Comparison of ENCODE assay signal across 14 mouse cellular contexts in genomic region chr7:3184394-3184793, GRCm38 (mm10). TPM values are rescaled to one million over a fixed set of nuclear protein-coding genes. Genes with fewer than 3 reads are reported as not detected.
DNase-seq lines count a peak whose midpoint lies in the region; ATAC-seq and TF ChIP-seq lines count a peak whose summit lies in the region.
"Had no signal": no experiment of that assay in that cellular context is flagged by ENCODE, and none has a peak within 500 bp of the region (broad histone marks: within the 10 kb centered on the region; RNA-seq: fewer than 3 reads in every experiment).

No protein-coding gene starts in this region.

- TF ChIP-seq EP300 in liver, embryonic 14.5 days (IDR thresholded peaks at IDR 0.05; ENCODE audit: low read depth), result no peak

- no peak overlapping the region for H3K4me3 ChIP-seq in liver, embryonic 14.5 days (ENCODE audit: insufficient read depth in 1 of 2, low read depth in 2 of 2, low read length in 2 of 2)
- H3K4me3 ChIP-seq in liver, embryonic 11.5 days (ENCODE audit: low read depth, low read length), result no peak overlapping the region
- H3K4me3 ChIP-seq: heart, embryonic 13.5 days; limb, embryonic 13.5 days; midbrain, embryonic 12.5 days had no signal

- peak; percentile 12 for DNase-seq in adrenal gland, postnatal 14 days
- no peak for DNase-seq in adrenal gland, postnatal 4 days (ENCODE audit: low spot score in 2 of 2)
- no peak for DNase-seq in liver, embryonic 14.5 days (ENCODE audit: low read depth in 3 of 3, low spot score in 3 of 3)
- DNase-seq in liver, embryonic 11.5 days (ENCODE audit: low spot score), result no peak
- peak; percentile 77 for DNase-seq in ZHBTc4 (ENCODE audit: low read depth, low spot score)
- no peak for DNase-seq in yolk sac, embryonic 10.5 days (ENCODE audit: low spot score)
- DNase-seq in layer of hippocampus, adult 8-10 months (ENCODE audit: low spot score in 2 of 2), result no peak
- DNase-seq: adrenal gland, postnatal 36 days; cerebellum, postnatal 36 days; kidney, adult 8-10 months had no signal

- H3K27me3 ChIP-seq in liver, embryonic 14.5 days (ENCODE audit: control insufficient read depth, insufficient read depth, low read length), result no peaks in the 10 kb centered on the region
- no peaks in the 10 kb centered on the region for H3K27me3 ChIP-seq in liver, embryonic 11.5 days (replicated peaks; ENCODE audit: control insufficient read depth, insufficient read depth, low read length)
- H3K27me3 ChIP-seq: heart, embryonic 13.5 days; limb, embryonic 13.5 days; midbrain, embryonic 12.5 days had no signal

- 35% methylated on average over 4 of the region's 4 CpGs for WGBS in liver, embryonic 14.5 days (ENCODE audit: insufficient replicate concordance)
- 31% methylated on average over 4 of the region's 4 CpGs for WGBS in liver, embryonic 11.5 days

- H3K36me3 ChIP-seq in liver, embryonic 14.5 days (replicated peaks; ENCODE audit: control insufficient read depth, insufficient read depth, low read depth), result no peaks in the 10 kb centered on the region
- H3K36me3 ChIP-seq in liver, embryonic 11.5 days (ENCODE audit: control insufficient read depth, insufficient read depth, low read length), result no peaks in the 10 kb centered on the region
- H3K36me3 ChIP-seq: heart, embryonic 13.5 days; limb, embryonic 13.5 days; midbrain, embryonic 12.5 days had no signal

- H3K4me2 ChIP-seq in liver, embryonic 14.5 days (ENCODE audit: low read depth), result no peak overlapping the region
- no peak overlapping the region for H3K4me2 ChIP-seq in liver, embryonic 11.5 days
- H3K4me2 ChIP-seq: heart, embryonic 13.5 days; limb, embryonic 13.5 days; midbrain, embryonic 12.5 days had no signal

- H3K4me1 ChIP-seq in liver, embryonic 14.5 days (replicated peaks; ENCODE audit: control insufficient read depth in 2 of 2, insufficient read depth in 2 of 2, low read length in 1 of 2), result no peaks in the 10 kb centered on the region
- no peaks in the 10 kb centered on the region for H3K4me1 ChIP-seq in liver, embryonic 11.5 days (replicated peaks; ENCODE audit: control insufficient read depth, insufficient read depth, low read length)
- H3K4me1 ChIP-seq: heart, embryonic 13.5 days; limb, embryonic 13.5 days; midbrain, embryonic 12.5 days had no signal

- TF ChIP-seq CTCF in liver, embryonic 14.5 days (IDR thresholded peaks at IDR 0.05; ENCODE audit: low read depth), result peak; percentile 68

- no peak overlapping the region for H3K27ac ChIP-seq in liver, embryonic 14.5 days
- no peak overlapping the region for H3K27ac ChIP-seq in liver, embryonic 11.5 days (ENCODE audit: low read depth, low read length)
- H3K27ac ChIP-seq: heart, embryonic 13.5 days; limb, embryonic 13.5 days; midbrain, embryonic 12.5 days had no signal

- no peaks in the 10 kb centered on the region for H3K9me3 ChIP-seq in liver, embryonic 14.5 days (ENCODE audit: control insufficient read depth, low read length)
- no peaks in the 10 kb centered on the region for H3K9me3 ChIP-seq in liver, embryonic 11.5 days (ENCODE audit: control insufficient read depth, low read length)
- H3K9me3 ChIP-seq: heart, embryonic 13.5 days; limb, embryonic 13.5 days had no signal

- H3K9ac ChIP-seq in liver, embryonic 14.5 days (replicated peaks), result no peak overlapping the region
- H3K9ac ChIP-seq in liver, embryonic 11.5 days (ENCODE audit: low read depth, low read length), result no peak overlapping the region
- H3K9ac ChIP-seq: heart, embryonic 13.5 days; limb, embryonic 13.5 days; midbrain, embryonic 12.5 days had no signal

- no peak for ATAC-seq in liver, embryonic 14.5 days (ENCODE audit: insufficient read depth)
- ATAC-seq in liver, embryonic 11.5 days (replicated peaks; ENCODE audit: low FRiP score), result no peak
- peak; percentile 86 for ATAC-seq in megakaryocyte progenitor cell, adult 5-6 weeks (replicated peaks; ENCODE audit: poor library complexity)

RNA-seq across cellular contexts. Expression of gene AU018091, which starts 15.4 kb away (rescaled TPM):
- not detected in 2 replicates for total RNA-seq in adrenal gland, postnatal 14 days (2021)
- not detected for total RNA-seq in adrenal gland, postnatal 4 days (2021)
- not detected in 2 replicates for polyA plus RNA-seq in liver, embryonic 14.5 days (2012; rRNA removed)
- not detected in 2 replicates for polyA plus RNA-seq in liver, embryonic 14.5 days (2014; fragmentation: Nextera tagmentation; extraction: Ambion mirVana)
- 0.13 TPM in 1 of 2 replicates, not detected in the other for polyA plus RNA-seq in liver, embryonic 11.5 days (2014; fragmentation: Nextera tagmentation; extraction: Ambion mirVana)
- not detected in 2 replicates for total RNA-seq in megakaryocyte progenitor cell, adult 5-6 weeks (2015)
- not detected in 2 replicates for total RNA-seq in megakaryocyte progenitor cell, adult 5-6 weeks (2017)
- not detected for total RNA-seq in layer of hippocampus, adult 8-10 months (2022)
- total RNA-seq: adrenal gland, postnatal 36 days had no signal
- polyA plus RNA-seq: heart, embryonic 13.5 days had no signal

Comparison
In these comparisons a context has a peak if more than half of its experiments do, and no peak if none do; other contexts are left out.
1. DNase-seq: peak in adrenal gland, postnatal 14 days (single experiment) and ZHBTc4 (single experiment); none in adrenal gland, postnatal 4 days (0 of 2), liver, embryonic 14.5 days (0 of 3), liver, embryonic 11.5 days (single experiment), yolk sac, embryonic 10.5 days (single experiment) and layer of hippocampus, adult 8-10 months (0 of 2).